Mouse (Mus musculus): ENCODE results near the gene Trim2. TPM values are rescaled to one million over a fixed set of nuclear protein-coding genes. Genes with fewer than 3 reads are reported as not detected.

The Trim2 gene
- total RNA-seq, 2 experiments from 2014 or later: 6.1 to 9.3 TPM

GRCm38 (mm10) chr3:84324967-84325441 is 18.3 kb upstream of the Trim2 start:
- no peak for ATAC-seq (replicated peaks; ENCODE audit: low FRiP score, low TSS enrichment, poor library complexity, severe bottlenecking)

GRCm38 (mm10) chr3:84324478-84324877 is 17.8 kb upstream of the Trim2 start:
- ATAC-seq (replicated peaks; ENCODE audit: low FRiP score, low TSS enrichment, poor library complexity, severe bottlenecking): no peak

- no peak for ATAC-seq (replicated peaks; ENCODE audit: low FRiP score, low TSS enrichment, poor library complexity, severe bottlenecking)
These were observed 17.3 kb upstream of the Trim2 start for GRCm38 (mm10) chr3:84324000-84324399.

GRCm38 (mm10) chr3:84319504-84319903 is 12.8 kb upstream of the Trim2 start:
- ATAC-seq (replicated peaks; ENCODE audit: low FRiP score, low TSS enrichment, poor library complexity, severe bottlenecking): no peak

GRCm38 (mm10) chr3:84318865-84319264 is 12.2 kb upstream of the Trim2 start:
- no peak for ATAC-seq (replicated peaks; ENCODE audit: low FRiP score, low TSS enrichment, poor library complexity, severe bottlenecking)

- peak; percentile 66 for ATAC-seq (replicated peaks; ENCODE audit: low FRiP score, low TSS enrichment, poor library complexity, severe bottlenecking)
These were observed 8.0 kb upstream of the Trim2 start for GRCm38 (mm10) chr3:84314651-84315191.

GRCm38 (mm10) chr3:84313801-84314541 is 7.3 kb upstream of the Trim2 start:
- no peak for ATAC-seq (replicated peaks; ENCODE audit: low FRiP score, low TSS enrichment, poor library complexity, severe bottlenecking)

- ATAC-seq (replicated peaks; ENCODE audit: low FRiP score, low TSS enrichment, poor library complexity, severe bottlenecking): peak; percentile 74; the same call in 1 of the 2 replicates
These were observed 6.5 kb upstream of the Trim2 start for GRCm38 (mm10) chr3:84313003-84313800.

GRCm38 (mm10) chr3:84312326-84312725 is 5.6 kb upstream of the Trim2 start:
- ATAC-seq (replicated peaks; ENCODE audit: low FRiP score, low TSS enrichment, poor library complexity, severe bottlenecking): no peak

- ATAC-seq (replicated peaks; ENCODE audit: low FRiP score, low TSS enrichment, poor library complexity, severe bottlenecking): no peak
These were observed 839 bp upstream of the Trim2 start for GRCm38 (mm10) chr3:84307516-84307915.

GRCm38 (mm10) chr3:84305722-84306510 is 761 bp downstream of the Trim2 start:
- ATAC-seq (replicated peaks; ENCODE audit: low FRiP score, low TSS enrichment, poor library complexity, severe bottlenecking): no peak

GRCm38 (mm10) chr3:84305010-84305692 is 1.5 kb downstream of the Trim2 start:
- peak; percentile 57 for ATAC-seq (replicated peaks; ENCODE audit: low FRiP score, low TSS enrichment, poor library complexity, severe bottlenecking)

GRCm38 (mm10) chr3:84304339-84305009 is 2.2 kb downstream of the Trim2 start:
- ATAC-seq (replicated peaks; ENCODE audit: low FRiP score, low TSS enrichment, poor library complexity, severe bottlenecking): peak; percentile 48; the same call in 1 of the 2 replicates

GRCm38 (mm10) chr3:84303395-84303949 is 3.2 kb downstream of the Trim2 start:
- no peak for ATAC-seq (replicated peaks; ENCODE audit: low FRiP score, low TSS enrichment, poor library complexity, severe bottlenecking)

GRCm38 (mm10) chr3:84302273-84302672 is 4.4 kb downstream of the Trim2 start:
- ATAC-seq (replicated peaks; ENCODE audit: low FRiP score, low TSS enrichment, poor library complexity, severe bottlenecking): peak; percentile 62; the same call in 1 of the 2 replicates

GRCm38 (mm10) chr3:84301674-84302073 is 5.0 kb downstream of the Trim2 start:
- no peak for ATAC-seq (replicated peaks; ENCODE audit: low FRiP score, low TSS enrichment, poor library complexity, severe bottlenecking)

- ATAC-seq (replicated peaks; ENCODE audit: low FRiP score, low TSS enrichment, poor library complexity, severe bottlenecking): no peak
These were observed 8.5 kb downstream of the Trim2 start for GRCm38 (mm10) chr3:84298186-84298585.

- ATAC-seq (replicated peaks; ENCODE audit: low FRiP score, low TSS enrichment, poor library complexity, severe bottlenecking): no peak
These were observed 10.0 kb downstream of the Trim2 start for GRCm38 (mm10) chr3:84296676-84297075.
